Mouse (Mus musculus): Measurements from ENCODE around the gene Cyp11a1.

GRCm38 (mm10) chr9:57997511-57998031, 8.6 kb upstream of the Cyp11a1 start:
- TF ChIP-seq CTCF (IDR thresholded peaks at IDR 0.05; ENCODE audit: extremely low read depth, insufficient read length, insufficient replicate concordance, low read depth, low read length) (no peak), POLR2A (IDR thresholded peaks at IDR 0.05; ENCODE audit: low read depth, low read length) (no peak)
